Mouse (Mus musculus) embryonic facial prominence, embryonic 13.5 days (tissue): ENCODE results near the gene Adgrf4. TPM values are rescaled to one million over a fixed set of nuclear protein-coding genes. Genes with fewer than 3 reads are reported as not detected.
A peak's percentile ranks its signal among the peaks of the same experiment; 100 is the strongest.

Experiments
- ATAC-seq: fragments of 200-750 bp; cut with Nextera tagmentation; 2 replicates; pipeline ENCODE4 v1.8.0; 2017; ENCODE audit warnings: low read depth; ENCODE audit not compliant: insufficient number of reproducible peaks, insufficient read depth, low FRiP score, low TSS enrichment
- H3K27ac ChIP-seq: fragments of 300-500 bp; sonication (generic); 2 replicates; pipeline ENCODE4 v1.5.1; 2015; ENCODE audit warnings: moderate library complexity, mild to moderate bottlenecking, inconsistent platforms
- H3K27me3 ChIP-seq: fragments of 300-500 bp; sonication (generic); 2 replicates; pipeline ENCODE4 v1.6.1; 2015; ENCODE audit warnings: mild to moderate bottlenecking, inconsistent platforms
- H3K36me3 ChIP-seq: fragments of 300-500 bp; sonication (generic); 2 replicates; pipeline ENCODE4 v1.6.1; 2015; ENCODE audit warnings: mild to moderate bottlenecking, inconsistent platforms
- H3K4me1 ChIP-seq: fragments of 300-500 bp; sonication (generic); 2 replicates; pipeline ENCODE4 v1.6.1; 2015; ENCODE audit warnings: inconsistent platforms
- H3K4me2 ChIP-seq: fragments of 300-500 bp; sonication (generic); 2 replicates; pipeline ENCODE4 v1.6.1; 2015; ENCODE audit warnings: moderate library complexity, mild to moderate bottlenecking, inconsistent platforms
- H3K4me3 ChIP-seq: fragments of 300-500 bp; sonication (generic); 2 replicates; pipeline ENCODE4 v1.5.1; 2015; ENCODE audit warnings: mild to moderate bottlenecking, inconsistent platforms
- H3K9ac ChIP-seq: fragments of 300-500 bp; sonication (generic); 2 replicates; pipeline ENCODE4 v1.6.1; 2015; ENCODE audit warnings: mild to moderate bottlenecking, inconsistent platforms
- H3K9me3 ChIP-seq: fragments of 300-500 bp; sonication (generic); 2 replicates; pipeline ENCODE4 v1.6.1; 2016; ENCODE audit warnings: inconsistent platforms
- WGBS: fragments of 180-500 bp; shearing (Covaris S2); methylation state at CpG from one replicate; pipeline ENCODE4 v1.1.7; 2015; ENCODE audit warnings: mixed read lengths; 5-methylcytosine and 5-hydroxymethylcytosine counted together
- polyA plus RNA-seq: library from polyadenylated mRNA; unstranded; fragments of >200 nt; fragmentation: Nextera tagmentation; extraction: Ambion mirVana; gene quantifications from 2 replicates; pipeline ENCODE4 v1.2.1, GENCODE M21; 2015

Gene Adgrf4
- polyA plus RNA-seq, result 0.62 and 0.87 TPM in 2 replicates

DNA sequence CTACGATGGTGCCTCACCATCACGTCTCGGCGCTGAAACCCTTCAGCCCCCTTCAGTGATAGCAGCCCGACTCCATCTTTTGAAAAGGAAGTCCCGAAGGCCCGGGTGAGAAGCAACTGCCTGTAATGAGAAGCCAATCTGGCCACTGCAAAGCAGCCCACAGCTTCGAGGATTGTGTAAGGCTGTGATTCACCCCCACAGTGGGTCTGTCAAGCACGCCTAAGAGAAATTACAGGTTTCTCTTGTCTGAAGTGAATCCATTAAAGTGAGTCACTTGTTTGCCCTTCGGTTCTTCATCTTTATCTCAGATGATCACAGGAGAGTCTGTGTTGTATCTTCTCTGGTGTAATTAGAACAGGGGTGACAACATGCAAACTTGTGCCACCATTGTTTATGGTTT is at the start of gene Adgrf4:
Gene Adgrf4, minus strand, starts transcription at position 149 of the 400 bp plus-strand sequence.
- no peaks in the 10 kb centered on the region for H3K36me3 ChIP-seq
- WGBS, result 83% methylated on average over 10 of the region's 10 CpGs

DNA sequence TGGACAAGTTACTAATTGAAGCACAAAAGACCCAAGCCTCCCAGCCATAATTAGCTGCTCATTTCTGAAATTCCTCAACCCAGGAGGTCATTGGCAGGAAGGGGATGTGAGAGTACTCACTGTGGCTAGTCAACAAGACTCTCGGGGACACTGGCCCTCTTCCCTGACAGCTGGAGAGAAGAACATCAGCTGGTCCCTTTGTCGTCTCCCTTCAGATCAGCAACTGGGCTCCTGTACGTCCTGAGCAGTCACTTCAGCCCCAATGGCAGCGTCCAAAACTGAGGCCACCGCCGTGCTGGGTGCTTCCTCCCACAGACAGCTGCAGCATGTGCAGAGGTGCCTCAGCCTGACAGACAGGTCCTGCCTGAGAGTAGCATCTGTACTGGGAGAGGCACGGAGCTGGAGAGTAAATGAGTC is 49.7 kb upstream of the Adgrf4 start, which contains the start of gene Adgrf2:
Gene Adgrf2, minus strand, starts transcription at position 379 of the 417 bp plus-strand sequence.
- whole genome bisulfite sequencing, result 18% methylated on average over 7 of the region's 7 CpGs
- H3K4me3 ChIP-seq, result no peak within 1 kb of the TSS
- H3K4me2 ChIP-seq, result no peak within 1 kb of the TSS
- H3K9ac ChIP-seq, result no peak within 1 kb of the TSS
- no peaks in the 10 kb centered on the region for H3K9me3 ChIP-seq
- H3K27me3 ChIP-seq, result no peaks in the 10 kb centered on the region
- no peak within 1 kb of the TSS for H3K27ac ChIP-seq
- no peaks in the 10 kb centered on the region for H3K4me1 ChIP-seq
- no peaks in the 10 kb centered on the region for H3K36me3 ChIP-seq
- ATAC-seq, result no peak

More for the DNA sequence above, at the start of gene Adgrf4:
- Histone ChIP-seq H3K4me1 (peaks cover 9% of the 10 kb centered on the region), H3K27ac (no peak within 1 kb of the TSS), H3K4me2 (no peak within 1 kb of the TSS), H3K4me3 (no peak within 1 kb of the TSS), H3K27me3 (no peaks in the 10 kb centered on the region), H3K9ac (no peak within 1 kb of the TSS), H3K9me3 (no peaks in the 10 kb centered on the region)
- ATAC-seq, result no peak

DNA sequence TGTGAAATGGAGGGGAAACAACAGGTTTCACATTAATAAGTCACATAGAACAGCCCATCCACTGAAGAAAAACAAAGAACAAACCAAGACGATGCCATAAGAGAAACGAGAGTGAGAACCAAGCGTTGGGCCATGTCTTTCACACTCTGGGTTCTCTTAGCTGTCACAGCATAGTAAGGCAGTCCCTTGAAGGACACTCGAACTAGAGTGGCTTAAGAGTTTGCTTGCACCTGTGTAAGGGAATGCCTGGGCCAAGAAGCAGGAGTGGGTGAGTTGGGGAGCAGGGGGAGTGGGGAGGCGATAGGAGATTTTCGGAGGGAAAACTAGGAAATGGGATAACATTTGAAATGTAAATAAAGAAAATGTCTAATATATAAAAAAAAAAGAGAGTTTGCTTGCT is 46.7 kb upstream of the Adgrf4 start:
- Histone ChIP-seq H3K27me3 (no peaks in the 10 kb centered on the region), H3K4me1 (no peaks in the 10 kb centered on the region), H3K9ac (no peak overlapping the region), H3K36me3 (no peaks in the 10 kb centered on the region), H3K9me3 (no peaks in the 10 kb centered on the region), H3K27ac (no peak overlapping the region), H3K4me2 (no peak overlapping the region), H3K4me3 (no peak overlapping the region)
- ATAC-seq, result no peak
- 88% methylated on average over 6 of the region's 6 CpGs for WGBS

DNA sequence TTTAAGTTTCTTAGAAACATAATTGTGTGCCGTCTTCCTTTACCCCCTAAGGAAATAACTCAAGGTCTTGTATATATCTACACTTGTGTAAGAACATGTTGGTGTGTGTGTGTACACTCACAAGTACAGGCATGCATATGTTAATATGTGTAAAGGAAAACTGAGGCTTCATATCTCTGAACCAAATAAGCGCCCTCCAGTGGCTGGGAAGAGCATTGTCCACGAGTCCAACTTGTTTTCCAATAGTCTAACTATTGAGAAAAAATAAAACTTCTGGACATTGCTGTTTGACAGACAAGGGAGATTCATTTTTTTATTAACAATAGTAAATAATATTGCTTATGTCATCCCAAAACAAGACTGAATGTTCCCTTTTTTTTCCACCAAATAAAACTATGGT is 25.1 kb upstream of the Adgrf4 start:
- WGBS, result 46% methylated on average over 3 of the region's 3 CpGs
- H3K36me3 ChIP-seq, result no peaks in the 10 kb centered on the region
- no peaks in the 10 kb centered on the region for H3K27me3 ChIP-seq
- H3K4me1 ChIP-seq, result no peaks in the 10 kb centered on the region
- H3K4me3 ChIP-seq, result no peak overlapping the region
- H3K9ac ChIP-seq, result no peak overlapping the region
- no peak overlapping the region for H3K27ac ChIP-seq
- H3K9me3 ChIP-seq, result no peaks in the 10 kb centered on the region
- ATAC-seq, result no peak
- H3K4me2 ChIP-seq, result no peak overlapping the region

DNA sequence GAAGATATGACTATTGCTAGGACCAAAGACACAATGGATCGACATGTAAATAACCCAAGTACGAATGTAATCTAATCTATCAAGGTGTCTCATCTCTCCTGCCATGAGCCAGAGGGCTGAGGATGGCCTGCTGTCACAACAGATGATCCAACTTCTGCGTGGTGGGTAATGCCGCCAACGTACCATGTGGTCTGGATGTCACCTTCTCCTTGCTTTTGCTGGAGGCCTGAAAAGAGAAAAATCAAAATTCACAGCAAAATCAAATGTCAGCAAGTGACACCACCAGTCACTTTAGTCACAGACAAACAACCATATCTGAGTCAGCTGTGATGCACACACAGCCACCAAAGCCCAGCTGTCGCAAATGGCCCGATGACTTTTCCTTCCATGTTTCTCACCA is 22.9 kb upstream of the Adgrf4 start:
- H3K27me3 ChIP-seq, result no peaks in the 10 kb centered on the region
- no peak overlapping the region for H3K27ac ChIP-seq
- H3K9me3 ChIP-seq, result no peaks in the 10 kb centered on the region
- H3K4me3 ChIP-seq, result no peak overlapping the region
- 91% methylated on average over 7 of the region's 7 CpGs for WGBS
- ATAC-seq, result no peak
- H3K36me3 ChIP-seq, result no peaks in the 10 kb centered on the region
- H3K4me2 ChIP-seq, result no peak overlapping the region
- H3K4me1 ChIP-seq, result no peaks in the 10 kb centered on the region
- no peak overlapping the region for H3K9ac ChIP-seq

DNA sequence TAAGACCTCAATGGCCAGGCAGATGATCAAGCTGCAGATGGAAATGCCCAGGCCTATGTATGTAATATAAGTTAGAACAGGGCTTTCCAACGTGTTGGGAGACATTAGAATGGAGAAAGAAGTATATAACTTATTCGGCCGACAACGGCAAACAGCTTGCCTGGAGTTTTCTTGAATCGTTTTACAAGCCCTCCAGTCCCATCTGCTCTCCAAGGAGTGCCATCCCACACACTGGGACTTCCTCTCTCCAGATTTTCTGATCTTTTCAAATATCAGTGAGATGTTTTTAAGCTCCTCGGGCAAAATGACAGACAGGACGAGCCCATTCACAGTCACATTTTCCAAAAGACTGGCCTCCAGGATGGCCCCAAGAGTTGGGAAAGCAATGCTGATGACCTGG is 18.6 kb upstream of the Adgrf4 start:
- no peak overlapping the region for H3K4me2 ChIP-seq
- H3K27me3 ChIP-seq, result no peaks in the 10 kb centered on the region
- H3K9ac ChIP-seq, result no peak overlapping the region
- H3K4me3 ChIP-seq, result no peak overlapping the region
- 88% methylated on average over 7 of the region's 7 CpGs for WGBS
- ATAC-seq, result no peak
- H3K4me1 ChIP-seq, result no peaks in the 10 kb centered on the region
- H3K27ac ChIP-seq, result no peak overlapping the region
- H3K36me3 ChIP-seq, result no peaks in the 10 kb centered on the region
- no peaks in the 10 kb centered on the region for H3K9me3 ChIP-seq

DNA sequence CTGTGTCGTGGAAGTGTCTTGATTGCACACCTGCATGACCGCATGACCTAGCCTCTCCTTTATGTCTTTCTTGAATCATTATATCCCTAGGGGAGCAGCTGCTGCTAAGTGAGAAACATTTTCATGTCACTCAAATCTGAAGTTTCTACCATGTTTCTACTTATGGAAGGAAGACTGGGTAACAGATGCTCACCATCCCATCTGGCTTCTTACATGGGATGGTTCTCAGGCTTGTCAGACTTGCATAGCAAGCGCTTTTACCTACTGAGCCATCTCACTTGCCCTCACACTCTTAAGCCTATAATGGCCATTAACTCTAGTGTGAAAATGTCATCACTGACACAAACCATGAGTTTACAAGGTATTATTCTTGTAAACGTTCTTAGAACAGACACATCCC is 13.5 kb upstream of the Adgrf4 start:
- H3K4me2 ChIP-seq, result no peak overlapping the region
- 78% methylated on average over 4 of the region's 4 CpGs for WGBS
- H3K4me3 ChIP-seq, result no peak overlapping the region
- H3K9me3 ChIP-seq, result no peaks in the 10 kb centered on the region
- H3K4me1 ChIP-seq, result no peaks in the 10 kb centered on the region
- H3K27me3 ChIP-seq, result no peaks in the 10 kb centered on the region
- H3K27ac ChIP-seq, result no peak overlapping the region
- H3K36me3 ChIP-seq, result no peaks in the 10 kb centered on the region
- H3K9ac ChIP-seq, result no peak overlapping the region
- no peak for ATAC-seq

DNA sequence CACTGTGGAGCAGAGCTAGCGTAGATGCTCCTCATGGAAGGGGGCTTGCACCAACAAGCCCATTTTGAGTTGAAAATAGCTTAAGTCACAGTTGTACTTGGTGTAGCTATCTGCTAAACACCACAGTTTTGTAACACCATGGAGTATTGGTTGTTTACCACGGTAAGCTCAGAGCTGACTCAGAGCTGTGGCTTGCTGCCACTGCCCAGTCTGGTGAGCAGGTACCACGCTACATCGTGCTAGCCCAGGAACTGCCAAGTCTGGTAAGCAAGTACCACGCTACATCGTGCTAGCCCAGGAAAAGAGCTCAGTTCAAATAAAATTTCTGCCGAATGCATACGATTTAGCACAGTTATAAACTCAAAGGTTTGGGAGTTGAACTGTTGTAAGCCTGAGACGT is 10.1 kb upstream of the Adgrf4 start:
- H3K9ac ChIP-seq, result no peak overlapping the region
- no peaks in the 10 kb centered on the region for H3K27me3 ChIP-seq
- H3K4me1 ChIP-seq, result no peaks in the 10 kb centered on the region
- H3K36me3 ChIP-seq, result no peaks in the 10 kb centered on the region
- no peak for ATAC-seq
- H3K27ac ChIP-seq, result no peak overlapping the region
- WGBS, result 82% methylated on average over 9 of the region's 9 CpGs
- no peak overlapping the region for H3K4me3 ChIP-seq
- no peak overlapping the region for H3K4me2 ChIP-seq
- no peaks in the 10 kb centered on the region for H3K9me3 ChIP-seq

DNA sequence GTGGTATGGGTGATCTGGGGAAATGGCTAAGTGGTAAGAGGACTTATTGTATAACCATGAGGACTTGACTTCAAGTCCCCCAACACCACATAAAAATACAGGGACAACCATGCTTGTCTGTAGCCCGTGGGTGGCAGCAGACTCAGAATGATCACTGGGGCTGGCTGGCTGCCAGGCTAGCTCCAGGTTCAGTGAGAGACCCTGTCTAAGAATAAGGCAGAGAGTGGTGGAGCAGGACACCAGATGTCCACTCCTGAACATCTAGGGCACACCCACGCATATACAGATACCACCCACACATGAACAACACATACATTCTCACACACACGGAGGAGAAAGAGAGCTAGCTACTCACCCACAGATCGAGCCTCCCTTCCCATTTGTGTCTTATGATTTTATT is 2.6 kb upstream of the Adgrf4 start:
- no peaks in the 10 kb centered on the region for H3K27me3 ChIP-seq
- no peak overlapping the region for H3K9ac ChIP-seq
- no peak overlapping the region for H3K27ac ChIP-seq
- WGBS, result 84% methylated on average over 4 of the region's 4 CpGs
- H3K4me1 ChIP-seq, result peaks cover 9% of the 10 kb centered on the region
- no peaks in the 10 kb centered on the region for H3K9me3 ChIP-seq
- H3K36me3 ChIP-seq, result no peaks in the 10 kb centered on the region
- H3K4me3 ChIP-seq, result no peak overlapping the region
- no peak overlapping the region for H3K4me2 ChIP-seq
- no peak for ATAC-seq

DNA sequence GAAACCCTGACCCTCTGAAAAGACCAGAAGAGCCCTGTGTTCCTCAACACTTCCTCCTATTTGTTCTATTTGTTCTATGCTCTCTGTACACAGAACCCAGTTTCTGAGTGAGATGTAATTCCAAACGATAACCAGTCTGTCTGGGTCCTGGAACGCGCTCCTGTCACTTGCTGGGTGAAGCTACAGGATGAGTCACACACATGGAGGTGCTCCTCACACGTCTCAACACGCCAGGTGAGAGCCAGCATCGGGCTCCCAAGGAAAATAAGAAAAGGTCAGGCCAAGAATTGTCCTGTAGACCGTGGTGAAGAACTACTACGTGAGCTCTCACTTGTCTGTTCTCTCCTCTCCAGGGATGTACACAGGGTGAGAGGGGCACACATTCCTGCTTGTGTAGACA is 1.6 kb downstream of the Adgrf4 start:
- no peak for ATAC-seq
- Histone ChIP-seq H3K36me3 (no peaks in the 10 kb centered on the region), H3K9me3 (no peaks in the 10 kb centered on the region), H3K4me1 (peaks cover 2% of the 10 kb centered on the region; the same call in 1 of the 2 replicates), H3K4me3 (no peak overlapping the region), H3K9ac (no peak overlapping the region), H3K4me2 (no peak overlapping the region), H3K27ac (no peak overlapping the region), H3K27me3 (no peaks in the 10 kb centered on the region)
- WGBS, result 81% methylated on average over 8 of the region's 8 CpGs

DNA sequence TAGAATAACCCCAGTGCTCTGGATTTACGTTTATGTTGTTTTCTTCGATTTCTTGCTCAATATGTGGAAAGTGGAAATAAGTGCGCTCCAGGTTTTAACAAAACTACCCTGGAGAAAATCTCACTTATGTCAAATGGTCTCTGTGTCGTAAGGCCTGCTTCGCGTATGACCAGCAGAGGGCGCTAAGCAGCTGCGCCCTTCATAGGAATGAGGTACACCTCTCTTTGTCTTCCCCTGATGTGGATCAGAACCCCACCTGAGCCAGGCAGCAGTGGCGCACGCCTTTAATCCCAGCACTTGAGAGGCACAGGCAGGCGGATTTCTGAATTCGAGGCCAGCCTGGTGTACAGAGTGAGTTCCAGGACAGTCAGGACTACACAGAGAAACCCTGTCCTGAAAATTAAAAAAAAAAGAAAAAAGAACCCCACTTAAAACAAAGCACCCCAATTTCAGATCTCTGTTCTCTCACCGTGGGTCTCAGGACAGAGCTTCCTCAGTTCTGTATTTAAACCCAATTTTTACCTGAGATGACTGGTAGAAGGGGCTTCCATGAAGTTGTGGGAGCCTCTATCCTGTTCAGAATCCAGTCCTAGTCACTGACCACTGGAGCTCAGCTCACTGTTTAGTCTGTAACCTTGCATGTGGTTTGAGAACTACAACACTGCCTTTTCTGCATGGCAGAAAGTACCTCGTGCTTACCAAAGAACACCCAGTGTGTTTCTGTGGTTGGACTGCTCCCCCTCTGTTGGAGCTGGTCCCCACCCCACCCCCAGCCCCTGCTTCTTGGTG is 33.3 kb downstream of the Adgrf4 start:
- Histone ChIP-seq H3K4me2 (peak overlapping the region; percentile 42), H3K9me3 (no peaks in the 10 kb centered on the region), H3K36me3 (no peaks in the 10 kb centered on the region), H3K9ac (no peak overlapping the region), H3K4me3 (no peak overlapping the region), H3K27me3 (no peaks in the 10 kb centered on the region), H3K4me1 (no peaks in the 10 kb centered on the region), H3K27ac (no peak overlapping the region)
- no peak for ATAC-seq
- 25% methylated on average over 14 of the region's 14 CpGs for WGBS

DNA sequence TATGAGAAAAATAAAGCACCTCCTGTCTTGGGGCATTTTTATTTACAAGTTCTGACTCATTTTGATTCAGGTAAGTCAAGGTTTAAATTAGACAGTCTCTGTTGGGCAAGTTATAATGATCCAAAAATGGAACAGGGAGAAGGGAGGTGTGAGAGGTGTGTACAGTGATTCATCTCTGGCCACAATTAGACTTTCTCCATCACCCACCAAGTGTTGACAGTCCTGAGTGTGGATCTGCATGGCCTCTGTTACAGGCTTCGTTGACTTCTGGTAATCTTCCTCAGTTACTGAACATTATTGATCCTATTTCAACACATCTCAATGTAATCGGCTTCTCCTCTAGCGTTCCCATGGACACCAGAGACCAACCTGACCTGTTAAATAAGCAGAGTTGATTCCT is 48.7 kb downstream of the Adgrf4 start:
- 86% methylated on average over 3 of the region's 3 CpGs for WGBS

More for the DNA sequence above, 48.7 kb downstream of the Adgrf4 start:
- H3K4me3 ChIP-seq, result no peak overlapping the region
- H3K9ac ChIP-seq, result no peak overlapping the region
- no peaks in the 10 kb centered on the region for H3K36me3 ChIP-seq
- H3K9me3 ChIP-seq, result no peaks in the 10 kb centered on the region
- no peaks in the 10 kb centered on the region for H3K27me3 ChIP-seq
- H3K4me2 ChIP-seq, result no peak overlapping the region
- no peaks in the 10 kb centered on the region for H3K4me1 ChIP-seq
- ATAC-seq, result no peak
- H3K27ac ChIP-seq, result no peak overlapping the region
